Mouse (Mus musculus) gastrocnemius, adult 2 months (tissue): ENCODE data around the gene Rxra. TPM values are rescaled to one million over a fixed set of nuclear protein-coding genes. Genes with fewer than 3 reads are reported as not detected.
A peak's percentile ranks its signal among the peaks of the same experiment; 100 is the strongest.

Source experiments
- DNase-seq: peaks from one replicate; pipeline ENCODE4 v3.0.0; 2022
- H3K27ac ChIP-seq: fragments of 200-600 bp; 2 replicates; pipeline ENCODE4 v1.8.1; 2022; ENCODE audit warnings: mild to moderate bottlenecking
- H3K4me3 ChIP-seq: fragments of 200-600 bp; 2 replicates; pipeline ENCODE4 v1.8.1; 2022; ENCODE audit warnings: mild to moderate bottlenecking, moderate library complexity
- CTCF ChIP-seq: fragments of 200-600 bp; IDR thresholded peaks from 2 replicates; pipeline ENCODE4 v1.8.1; 2022; ENCODE audit warnings: antibody characterized with exemption, mild to moderate bottlenecking, moderate library complexity
- intact Hi-C: fragments of 180-260 bp; cut with DNase I; formaldehyde crosslinking; loops from one replicate; pipeline ENCODE4 v1.15.1; 2025
- total RNA-seq, 2 experiments: library from RNA; stranded (reverse); gene quantifications; 2 replicates each; pipeline ENCODE4 v1.2.3; 2021

Gene Rxra
- total RNA-seq, 2 experiments from 2014 or later = 118 to 120 TPM

DNA sequence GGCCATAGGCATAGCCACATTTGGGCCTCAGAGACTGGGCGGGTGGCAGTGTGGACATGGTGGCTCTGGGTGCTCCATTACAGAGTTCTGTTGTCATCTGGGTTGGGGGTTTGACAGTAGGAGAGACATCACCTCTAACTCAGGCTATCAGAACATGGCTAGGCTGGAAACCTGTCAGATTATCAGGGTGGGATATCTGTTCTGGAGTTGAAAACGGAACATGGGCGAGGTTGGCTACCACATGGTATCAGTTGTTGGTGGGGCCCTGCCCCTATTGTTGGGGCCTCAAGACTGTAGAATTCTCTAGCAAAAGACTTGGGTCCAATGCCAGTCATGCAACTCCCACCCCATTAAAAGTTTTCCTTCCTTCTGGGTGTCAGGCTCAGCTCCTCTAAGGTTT, 37.1 kb downstream of the Rxra start:
- no peak overlapping the region for H3K4me3 ChIP-seq
- no peak for TF ChIP-seq CTCF
- intact Hi-C loops = no loop called here
- H3K27ac ChIP-seq = peak overlapping the region; percentile 52
- no peak for DNase-seq

- no peak for TF ChIP-seq CTCF
- H3K27ac ChIP-seq = peak overlapping the region; percentile 52; the same call in 1 of the 2 replicates
- peak; percentile 64 for DNase-seq
- intact Hi-C loops = no loop called here
- H3K4me3 ChIP-seq = no peak overlapping the region
Measured at GRCm38 (mm10) chr2:27714131-27714530, 37.9 kb downstream of the Rxra start.

DNA sequence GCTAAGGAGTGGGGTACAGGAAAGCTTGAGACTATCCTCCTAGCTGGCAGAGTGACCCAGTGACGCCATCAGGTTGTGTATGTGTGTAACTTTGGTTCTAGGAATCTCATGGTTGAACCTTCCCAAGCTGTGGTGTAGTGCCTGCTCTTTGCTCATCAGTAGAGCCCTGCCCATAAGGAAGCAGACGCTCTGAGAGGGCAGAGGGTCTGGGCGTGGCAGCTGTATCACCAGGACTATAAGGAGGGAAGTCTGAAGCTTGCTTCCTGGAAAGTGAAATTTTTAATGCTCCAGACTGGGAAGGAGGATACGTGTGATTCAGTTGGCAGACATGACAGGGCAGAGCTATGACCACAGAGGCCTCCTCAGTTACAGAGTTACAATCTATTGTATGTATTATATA, 39.0 kb downstream of the Rxra start:
- intact Hi-C loops = no loop called here
- Histone ChIP-seq H3K4me3 (no peak overlapping the region), H3K27ac (peak overlapping the region; percentile 53)
- DNase-seq = no peak
- TF ChIP-seq CTCF = no peak

DNA sequence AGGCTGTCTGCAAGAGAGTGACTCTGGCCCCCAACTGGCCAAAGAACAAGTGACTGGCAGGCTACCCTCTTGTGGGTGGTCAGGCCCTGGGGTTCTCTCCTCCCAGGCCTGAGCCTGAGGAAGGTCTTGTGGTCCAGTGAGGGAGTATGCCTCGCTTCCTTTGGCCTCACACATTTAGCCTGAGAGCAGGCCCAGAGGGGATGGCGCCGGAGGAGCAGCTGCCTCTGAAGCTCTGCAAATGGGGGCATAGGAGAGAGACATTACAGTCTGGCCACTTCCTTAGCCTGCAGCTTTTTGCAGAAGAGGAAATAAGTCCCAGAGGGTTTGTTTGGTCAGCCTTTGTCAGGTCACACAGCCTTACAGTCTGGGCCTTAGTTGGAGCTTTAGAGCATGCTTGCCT, 40.1 kb downstream of the Rxra start:
- no peak overlapping the region for H3K4me3 ChIP-seq
- intact Hi-C loops = no loop called here
- peak overlapping the region; percentile 59 for H3K27ac ChIP-seq
- DNase-seq = no peak
- TF ChIP-seq CTCF = no peak

DNA sequence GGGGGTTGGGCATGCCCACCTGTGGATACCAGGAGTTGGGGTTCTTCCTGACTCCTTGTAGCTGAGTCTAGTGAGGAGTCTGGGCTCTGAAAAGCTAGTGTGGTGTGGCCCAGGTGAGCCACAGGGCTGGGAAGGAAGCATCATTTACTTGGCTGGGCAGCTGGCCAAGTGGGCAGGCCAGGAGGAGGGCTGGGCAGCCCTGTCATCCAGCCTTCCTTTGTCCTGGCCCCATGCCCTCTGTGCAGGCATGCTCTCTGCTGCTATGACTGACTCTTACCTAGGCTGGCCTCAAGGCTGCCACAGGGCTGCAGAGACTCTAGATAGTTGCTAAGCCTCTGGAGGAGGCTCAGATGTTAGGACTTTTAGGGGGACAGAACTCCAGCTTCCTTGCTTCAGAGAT, 42.0 kb downstream of the Rxra start:
- TF ChIP-seq CTCF = no peak
- DNase-seq = peak; percentile 91
- Histone ChIP-seq H3K27ac (peak overlapping the region; percentile 16; the same call in 1 of the 2 replicates), H3K4me3 (no peak overlapping the region)
- intact Hi-C loops = no loop called here

DNA sequence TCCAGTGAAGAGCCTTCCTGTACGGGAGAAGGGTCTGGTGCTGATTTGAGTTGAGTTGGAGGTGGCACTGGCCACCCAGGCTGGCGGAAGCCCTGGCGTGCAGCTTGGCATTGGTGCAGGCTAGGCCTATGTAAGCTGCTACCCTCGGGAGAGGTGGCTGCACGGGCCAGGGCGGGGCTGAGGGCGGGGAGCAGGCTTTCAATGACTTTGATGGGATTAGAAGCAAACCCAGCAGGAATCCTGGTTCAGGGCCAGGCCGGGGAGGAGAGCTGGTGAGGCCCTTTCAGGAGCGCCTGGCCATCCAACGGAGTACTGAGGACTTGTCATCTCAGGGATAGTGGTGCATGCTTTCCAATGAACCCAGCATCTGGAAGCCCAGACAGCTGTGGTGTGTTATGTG, 43.4 kb downstream of the Rxra start:
- intact Hi-C loops = no loop called here
- DNase-seq = peak; percentile 58
- TF ChIP-seq CTCF = no peak
- no peak overlapping the region for H3K4me3 ChIP-seq
- peak overlapping the region; percentile 56 for H3K27ac ChIP-seq

DNA sequence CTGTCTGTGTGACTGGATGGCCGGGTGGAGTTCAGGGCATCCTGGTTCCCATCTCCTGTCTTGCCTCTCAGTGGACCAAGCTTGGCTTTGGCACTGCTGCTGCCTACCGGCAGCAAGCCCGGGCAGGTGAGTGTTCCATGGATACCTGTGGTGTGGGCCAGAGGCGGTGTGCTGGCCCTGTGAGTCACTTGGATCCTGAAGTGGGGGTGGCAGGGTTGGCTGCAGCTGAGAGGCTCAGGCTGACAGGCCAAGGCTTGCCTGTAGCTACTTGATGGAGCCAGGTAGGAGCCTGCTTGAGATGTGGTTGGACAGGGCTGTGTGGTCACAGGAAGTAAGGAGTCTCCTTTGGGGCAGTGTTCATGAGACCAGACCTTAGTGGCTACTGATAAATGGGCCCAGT, 45.4 kb downstream of the Rxra start:
- no peak for DNase-seq
- intact Hi-C loops = no loop called here
- Histone ChIP-seq H3K4me3 (no peak overlapping the region), H3K27ac (no peak overlapping the region)
- no peak for TF ChIP-seq CTCF

DNA sequence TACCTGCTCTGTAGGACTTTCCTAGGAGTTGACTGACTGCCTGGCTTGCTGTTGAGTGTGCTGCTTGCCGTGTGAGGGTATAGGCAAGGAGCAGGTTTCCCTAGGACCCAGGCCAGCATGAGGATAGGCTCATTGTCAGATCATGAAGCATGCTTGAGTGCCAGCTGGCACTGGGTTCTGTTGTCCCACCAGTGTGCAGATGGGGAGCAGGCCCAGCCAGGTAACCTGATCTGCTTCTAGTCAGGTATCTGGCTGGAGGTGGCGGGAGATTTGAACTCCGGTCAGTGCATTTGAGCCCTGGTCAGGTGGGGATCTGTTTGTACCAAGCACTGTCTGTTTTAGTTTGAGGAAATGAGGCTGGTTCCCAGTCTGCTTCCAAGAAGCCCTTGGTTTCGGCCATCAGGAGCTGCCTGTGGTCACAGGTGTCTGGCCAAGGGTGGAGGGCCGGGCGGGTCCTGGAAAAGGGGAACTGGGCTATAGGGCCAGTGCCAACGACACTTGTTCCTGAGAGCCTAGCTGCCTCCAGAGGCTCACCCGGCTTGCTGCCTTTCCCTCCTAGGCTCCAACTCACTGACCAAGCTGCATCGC, 48.6 kb downstream of the Rxra start:
- TF ChIP-seq CTCF = no peak
- intact Hi-C loops = no loop called here
- Histone ChIP-seq H3K27ac (peak overlapping the region; percentile 28; the same call in 1 of the 2 replicates), H3K4me3 (no peak overlapping the region)
- peak; percentile 68 for DNase-seq

GRCm38 (mm10) chr2:27727994-27728854, 52.0 kb downstream of the Rxra start:
- H3K4me3 ChIP-seq = no peak overlapping the region
- peak overlapping the region; percentile 28; the same call in 1 of the 2 replicates for H3K27ac ChIP-seq
- intact Hi-C loops = no loop called here
- no peak for TF ChIP-seq CTCF
- DNase-seq = no peak

DNA sequence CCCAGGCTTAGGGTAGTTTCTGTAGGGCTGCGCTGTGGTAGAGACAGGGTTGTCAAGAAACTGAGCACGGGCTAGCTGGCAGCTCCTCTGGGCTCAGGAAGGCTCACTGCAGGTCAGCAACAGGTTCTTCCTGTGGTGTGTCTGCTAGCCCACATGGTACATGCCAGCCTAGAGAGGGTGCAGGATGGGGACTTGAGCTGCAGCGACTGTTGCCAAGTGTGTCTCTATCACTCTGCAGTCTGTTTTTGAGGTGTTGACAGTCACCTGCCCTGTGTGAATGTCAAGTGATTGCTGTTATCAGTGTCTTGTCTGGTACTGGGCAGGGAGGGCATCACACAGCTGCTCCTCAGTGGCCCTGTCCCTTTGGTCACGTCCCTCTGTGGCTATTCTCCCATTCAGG, 52.8 kb downstream of the Rxra start:
- no peak overlapping the region for H3K27ac ChIP-seq
- no peak for DNase-seq
- no peak overlapping the region for H3K4me3 ChIP-seq
- TF ChIP-seq CTCF = no peak
- intact Hi-C loops = no loop called here

- Histone ChIP-seq H3K4me3 (no peak overlapping the region), H3K27ac (peak overlapping the region; percentile 20; the same call in 1 of the 2 replicates)
- peak; percentile 66 for DNase-seq
- intact Hi-C loops = no loop called here
- peak; percentile 77 for TF ChIP-seq CTCF
Measured at GRCm38 (mm10) chr2:27730002-27730905, 54.0 kb downstream of the Rxra start.

- Histone ChIP-seq H3K4me3 (peak overlapping the region; percentile 21), H3K27ac (peak overlapping the region; percentile 81)
- no peak for DNase-seq
- no peak for TF ChIP-seq CTCF
- intact Hi-C loops = no loop called here
Measured at GRCm38 (mm10) chr2:27733021-27733420, 56.8 kb downstream of the Rxra start.
